Mouse (Mus musculus) liver, embryonic 14.5 days (tissue): Measurements from ENCODE around the gene Nfx1. TPM values are rescaled to one million over a fixed set of nuclear protein-coding genes. Genes with fewer than 3 reads are reported as not detected.

ENCODE experiments used
- ATAC-seq: fragments of 200-750 bp; cut with Nextera tagmentation; 2 replicates; pipeline ENCODE4 v1.8.0; 2017; ENCODE audit warnings: moderate number of reproducible peaks, mild to moderate bottlenecking, moderate library complexity; ENCODE audit not compliant: insufficient read depth
- DNase-seq, 3 experiments: peaks; one replicate each; pipeline ENCODE4 v3.0.0-alpha.2; 2012 to 2013; ENCODE audit warnings: low read depth in 3 of 3, low spot score in 3 of 3
- H3K27ac ChIP-seq: fragments of 300-500 bp; sonication (generic); 2 replicates; pipeline ENCODE4 v1.5.1; 2014; ENCODE audit warnings: moderate library complexity, mild to moderate bottlenecking, control low read depth, inconsistent platforms
- H3K27me3 ChIP-seq: fragments of 300-500 bp; sonication (generic); 2 replicates; pipeline ENCODE4 v1.6.1; 2014; ENCODE audit warnings: mild to moderate bottlenecking, low read length, moderate library complexity; ENCODE audit not compliant: control insufficient read depth, insufficient read depth
- H3K36me3 ChIP-seq: fragments of 300-500 bp; sonication (generic); replicated peaks from 2 replicates; pipeline ENCODE4 v1.6.1; 2014; ENCODE audit warnings: low read depth; ENCODE audit not compliant: control insufficient read depth, insufficient read depth
- H3K4me1 ChIP-seq, 2 experiments: fragments of 200-500 bp in 1 of 2; fragments of 300-500 bp in 1 of 2; sonication (generic) in 1 of 2; replicated peaks; 2 replicates each; pipeline ENCODE4 v1.6.1; 2012 to 2014; ENCODE audit warnings: antibody characterized with exemption in 1 of 2, inconsistent platforms in 1 of 2, low read length in 1 of 2; ENCODE audit not compliant: control insufficient read depth in 2 of 2, insufficient read depth in 2 of 2
- H3K4me2 ChIP-seq: fragments of 300-500 bp; sonication (generic); 2 replicates; pipeline ENCODE4 v1.6.1; 2014; ENCODE audit warnings: low read depth, mild to moderate bottlenecking, control low read depth, moderate library complexity
- H3K4me3 ChIP-seq, 2 experiments: fragments of 200-500 bp in 1 of 2; fragments of 300-500 bp in 1 of 2; sonication (generic) in 1 of 2; 2 replicates each; pipeline ENCODE4 v1.5.1; 2012 to 2014; ENCODE audit warnings: low read depth in 2 of 2, low read length in 2 of 2, mild to moderate bottlenecking in 2 of 2, control low read depth in 1 of 2, inconsistent platforms in 1 of 2, moderate library complexity in 1 of 2; ENCODE audit not compliant: insufficient read depth in 1 of 2
- H3K9ac ChIP-seq: fragments of 300-500 bp; sonication (generic); replicated peaks from 2 replicates; pipeline ENCODE4 v1.6.1; 2014; ENCODE audit warnings: mild to moderate bottlenecking, control low read depth, moderate library complexity
- H3K9me3 ChIP-seq: fragments of 300-500 bp; sonication (generic); 2 replicates; pipeline ENCODE4 v1.6.1; 2016; ENCODE audit warnings: low read length, mixed read lengths; ENCODE audit not compliant: control insufficient read depth
- CTCF ChIP-seq: IDR thresholded peaks from 2 replicates; pipeline ENCODE4 v1.5.1; 2016; ENCODE audit warnings: antibody characterized with exemption, low read depth, control low read depth
- EP300 ChIP-seq: IDR thresholded peaks from 2 replicates; pipeline ENCODE4 v1.6.1; 2016; ENCODE audit warnings: antibody characterized with exemption, low read depth
- WGBS: fragments of 180-500 bp; shearing (Covaris S2); extraction: QIAGEN DNeasy Blood & Tissue Kit; methylation state at CpG from one replicate; pipeline ENCODE4 v1.1.7; 2014; ENCODE audit not compliant: insufficient replicate concordance; 5-methylcytosine and 5-hydroxymethylcytosine counted together
- polyA plus RNA-seq, 2 experiments: library from polyadenylated mRNA; depleted of rRNA in 1 of 2; stranded (reverse) in 1 of 2; unstranded in 1 of 2; fragments of >200 nt; fragmentation: Nextera tagmentation in 1 of 2; extraction: Ambion mirVana in 1 of 2; gene quantifications; 2 replicates each; pipeline versions ENCODE4 v1.2.1 to v1.2.3; 2012 to 2014

Gene Nfx1
- polyA plus RNA-seq, 2 experiments = 22.1 to 27.1 TPM

DNA sequence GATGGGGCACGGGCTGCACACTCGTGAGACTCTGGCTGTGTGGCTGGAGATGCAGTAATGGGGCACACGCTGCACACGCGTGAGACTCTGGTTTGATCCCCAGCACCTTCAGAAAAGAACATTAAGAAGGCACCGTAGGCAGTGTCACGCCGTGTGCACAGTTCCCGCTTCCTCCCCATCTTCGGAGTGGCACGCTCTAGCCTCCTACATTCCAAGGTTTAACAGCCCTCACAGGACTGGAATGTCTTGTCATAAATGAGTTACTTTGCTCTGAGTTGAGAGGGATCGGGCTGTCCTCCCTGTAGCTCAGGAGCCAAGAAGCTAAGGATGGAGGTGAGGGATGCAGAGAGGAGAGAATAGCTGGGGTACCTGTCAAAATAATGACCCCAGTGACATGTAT lies 72.2 kb downstream of the Nfx1 start:
- WGBS = 77% methylated on average over 12 of the region's 12 CpGs
- Histone ChIP-seq H3K9ac (no peak overlapping the region), H3K9me3 (no peaks in the 10 kb centered on the region), H3K27me3 (no peaks in the 10 kb centered on the region), H3K36me3 (no peaks in the 10 kb centered on the region), H3K4me3 (no peak overlapping the region), H3K27ac (no peak overlapping the region), H3K4me2 (no peak overlapping the region), H3K4me1 (no peaks in the 10 kb centered on the region)
- ATAC-seq (no peak), DNase-seq (no peak)
- no peak for TF ChIP-seq EP300

DNA sequence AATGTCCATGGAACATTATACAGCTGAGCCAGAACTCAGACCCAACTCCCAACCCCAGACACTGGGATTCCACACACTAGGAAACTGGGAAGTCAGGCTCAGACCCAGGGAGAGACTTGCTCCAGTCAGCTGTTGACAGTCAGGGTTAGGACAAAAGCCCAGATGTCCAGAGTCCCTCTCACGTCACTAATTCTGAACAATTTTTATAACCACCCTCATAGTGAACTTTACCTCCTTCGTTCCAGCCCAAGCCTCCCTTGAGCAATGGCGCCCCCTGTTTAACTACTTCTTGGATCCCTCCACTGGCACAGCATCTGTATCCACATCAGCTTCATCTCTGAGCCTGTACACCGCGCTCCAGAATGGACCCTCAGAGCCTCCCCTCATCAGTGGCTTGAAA lies 73.3 kb downstream of the Nfx1 start:
- TF ChIP-seq EP300 (no peak), CTCF (peak; percentile 41)
- no peak overlapping the region for H3K27ac ChIP-seq
- H3K27me3 ChIP-seq = no peaks in the 10 kb centered on the region
- no peak overlapping the region for H3K4me2 ChIP-seq
- H3K4me3 ChIP-seq = no peak overlapping the region
- WGBS = 56% methylated on average over 5 of the region's 5 CpGs
- no peak for ATAC-seq
- no peaks in the 10 kb centered on the region for H3K36me3 ChIP-seq
- no peaks in the 10 kb centered on the region for H3K4me1 ChIP-seq
- no peak for DNase-seq
- no peaks in the 10 kb centered on the region for H3K9me3 ChIP-seq
- H3K9ac ChIP-seq = no peak overlapping the region

DNA sequence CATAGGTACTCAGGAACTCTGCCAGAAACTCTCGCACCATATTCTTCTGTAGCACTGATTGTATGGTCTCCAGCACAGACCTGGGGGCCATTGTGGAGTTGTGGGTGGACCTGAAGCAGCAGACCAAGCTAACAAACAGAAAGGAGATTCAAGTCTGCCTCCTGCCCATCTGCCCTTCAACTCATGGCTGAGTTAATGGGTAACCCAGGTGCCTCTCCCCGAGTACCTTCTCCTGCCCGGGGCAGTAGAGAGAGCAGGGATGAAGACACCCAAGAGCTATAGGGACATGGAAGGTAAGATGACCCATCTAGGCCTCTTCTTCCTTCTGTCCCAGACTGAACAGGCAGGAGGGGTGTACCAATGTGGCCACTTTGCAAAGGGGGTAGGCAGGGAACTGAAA lies 74.6 kb downstream of the Nfx1 start:
- TF ChIP-seq EP300 = no peak
- no peak for TF ChIP-seq CTCF
- Histone ChIP-seq H3K4me1 (no peaks in the 10 kb centered on the region), H3K27me3 (no peaks in the 10 kb centered on the region), H3K4me3 (peak overlapping the region in 1 of 2 experiments; percentile 21; a peak in 3 of 4 replicates), H3K36me3 (no peaks in the 10 kb centered on the region), H3K9me3 (no peaks in the 10 kb centered on the region), H3K9ac (no peak overlapping the region), H3K4me2 (peak overlapping the region; percentile 39), H3K27ac (no peak overlapping the region)
- 50% methylated on average over 3 of the region's 3 CpGs for WGBS
- peak; percentile 42; the same call in 1 of the 2 replicates for ATAC-seq
- DNase-seq = no peak

DNA sequence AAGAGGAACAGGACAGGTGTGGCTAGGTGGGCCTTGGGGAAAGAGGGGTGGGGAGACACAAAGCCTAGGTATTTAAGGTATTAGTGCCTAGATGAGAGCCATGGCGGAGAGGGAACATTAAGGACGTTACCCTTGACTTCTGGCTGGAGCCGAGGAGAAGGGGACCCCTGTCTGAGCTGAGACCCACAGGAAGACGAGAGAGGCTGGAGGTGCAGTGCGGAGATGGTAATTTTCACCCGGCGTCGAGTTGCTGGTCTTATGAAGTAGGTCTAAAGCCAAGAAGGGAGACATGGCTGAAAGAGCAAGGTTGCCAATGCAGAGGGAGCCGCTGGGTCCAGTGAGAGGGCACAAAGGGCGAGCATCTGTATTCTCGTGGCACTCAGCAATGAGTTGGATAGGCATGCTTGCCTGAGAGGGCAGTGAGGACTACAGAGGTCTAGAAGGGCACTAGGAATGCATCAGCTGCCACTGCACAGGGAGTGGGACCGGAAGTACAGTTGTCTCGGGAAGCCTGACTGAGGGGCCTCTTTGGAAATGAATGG lies 75.6 kb downstream of the Nfx1 start:
- no peaks in the 10 kb centered on the region for H3K36me3 ChIP-seq
- H3K4me1 ChIP-seq = 0 out of 4 replicates have a peak, but pooled peaks cover 0 to 2% of the 10 kb centered on the region in 2 experiments
- H3K27me3 ChIP-seq = no peaks in the 10 kb centered on the region
- 66% methylated on average over 13 of the region's 13 CpGs for WGBS
- TF ChIP-seq EP300 (no peak), CTCF (no peak)
- H3K9me3 ChIP-seq = no peaks in the 10 kb centered on the region
- no peak overlapping the region for H3K9ac ChIP-seq
- no peak for ATAC-seq
- peak overlapping the region; percentile 39 for H3K4me2 ChIP-seq
- H3K4me3 ChIP-seq = no peak overlapping the region
- no peak for DNase-seq
- no peak overlapping the region for H3K27ac ChIP-seq

DNA sequence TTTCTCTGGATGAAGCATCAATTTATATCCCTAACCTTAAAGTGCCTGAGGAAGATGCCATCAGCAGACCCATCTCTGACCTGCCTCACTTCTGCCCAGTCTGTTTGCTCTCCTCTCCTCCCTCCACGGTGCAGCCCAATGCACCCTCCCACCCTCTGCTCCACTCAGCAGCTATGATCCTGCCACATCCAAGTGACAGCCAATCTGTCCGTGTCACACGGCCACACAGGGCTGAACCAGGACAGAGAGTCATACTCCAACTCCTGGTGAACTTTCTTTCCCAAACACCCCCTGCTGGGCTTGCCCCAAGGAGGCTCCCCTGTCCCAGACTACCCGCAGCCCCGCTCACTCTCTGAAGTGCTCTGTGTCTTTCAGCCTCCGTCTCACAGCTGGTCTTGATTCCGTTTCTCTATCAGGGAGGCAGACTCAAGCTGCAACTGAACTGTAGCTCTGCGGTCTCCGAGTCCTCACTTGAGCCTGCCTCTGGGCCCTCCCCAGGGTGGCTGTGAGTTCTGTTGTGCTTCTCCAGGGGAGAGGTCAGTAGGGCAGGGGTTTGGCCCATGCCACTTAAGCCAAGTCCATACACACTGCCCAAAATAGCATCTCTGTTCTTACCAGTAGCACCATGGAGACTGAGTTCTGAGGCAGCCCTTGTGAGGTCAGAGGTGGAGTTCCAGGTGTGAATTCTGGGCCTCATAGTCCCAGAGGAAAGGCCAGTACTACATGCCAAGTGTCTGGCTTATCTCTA lies 77.0 kb downstream of the Nfx1 start, which contains the start of gene Aqp7:
TSS of gene Aqp7 (minus strand) at position 616 of the 748 bp plus-strand sequence.
- no peak for DNase-seq
- ATAC-seq = no peak
- no peaks in the 10 kb centered on the region for H3K36me3 ChIP-seq
- no peaks in the 10 kb centered on the region for H3K27me3 ChIP-seq
- H3K4me1 ChIP-seq = 0 out of 4 replicates have a peak, but pooled peaks cover 0 to 2% of the 10 kb centered on the region in 2 experiments
- H3K9me3 ChIP-seq = no peaks in the 10 kb centered on the region
- no peak within 1 kb of the TSS for H3K4me2 ChIP-seq
- 53% methylated on average over 9 of the region's 9 CpGs for WGBS
- H3K27ac ChIP-seq = no peak within 1 kb of the TSS
- H3K9ac ChIP-seq = no peak within 1 kb of the TSS
- TF ChIP-seq CTCF (no peak), EP300 (no peak)
- no peak within 1 kb of the TSS for H3K4me3 ChIP-seq
